ENCODE assay signal across 16 mouse cellular contexts in genomic region chr10:94622281-94622680, GRCm38 (mm10).
A peak's percentile ranks its signal among the peaks of the same experiment; 100 is the strongest.
DNase-seq lines count a peak whose midpoint lies in the region; ATAC-seq lines count a peak whose summit lies in the region.
"Had no signal": no experiment of that assay in that cellular context is flagged by ENCODE, and none has a peak within 500 bp of the region (broad histone marks: within the 10 kb centered on the region; RNA-seq: fewer than 3 reads in every experiment).

No protein-coding gene starts in this region.

- H3K4me2 ChIP-seq in forebrain, embryonic 11.5 days (ENCODE audit: low read depth, low read length, severe bottlenecking): peak overlapping the region; percentile 40; the same call in 1 of the 2 replicates
- peak overlapping the region; percentile 46 for H3K4me2 ChIP-seq in hindbrain, embryonic 12.5 days (replicated peaks)
- peak overlapping the region; percentile 47 for H3K4me2 ChIP-seq in midbrain, embryonic 13.5 days (replicated peaks)
- H3K4me2 ChIP-seq: intestine, embryonic 15.5 days; liver, embryonic 12.5 days had no signal

- DNase-seq in forebrain, embryonic 10.5 days (ENCODE audit: extremely low spot score, low spot score): no peak
- no peak for DNase-seq in forebrain, embryonic 11.5 days (ENCODE audit: low spot score)
- DNase-seq in thymus, postnatal 4 days: no peak
- no peak for DNase-seq in cerebellum, postnatal 14 days
- DNase-seq: adrenal gland, adult 2 months; cerebellum, adult 8-10 months; kidney, postnatal 10 days; right cerebral cortex, adult 18-20 months; thymus, postnatal 36 days had no signal

- H3K36me3 ChIP-seq in forebrain, embryonic 10.5 days (replicated peaks): no peaks in the 10 kb centered on the region
- no peaks in the 10 kb centered on the region for H3K36me3 ChIP-seq in forebrain, embryonic 11.5 days (ENCODE audit: control insufficient read depth, insufficient read depth, low read length)
- no peaks in the 10 kb centered on the region for H3K36me3 ChIP-seq in hindbrain, embryonic 12.5 days
- no peaks in the 10 kb centered on the region for H3K36me3 ChIP-seq in midbrain, embryonic 13.5 days
- H3K36me3 ChIP-seq: intestine, embryonic 15.5 days; liver, embryonic 12.5 days had no signal

- H3K4me1 ChIP-seq in forebrain, embryonic 10.5 days: peaks cover 37% of the 10 kb centered on the region
- peaks cover 14% of the 10 kb centered on the region for H3K4me1 ChIP-seq in forebrain, embryonic 11.5 days (replicated peaks; ENCODE audit: control insufficient read depth, insufficient read depth, low read length)
- peaks cover 35% of the 10 kb centered on the region for H3K4me1 ChIP-seq in hindbrain, embryonic 12.5 days
- H3K4me1 ChIP-seq in midbrain, embryonic 13.5 days (replicated peaks): peaks cover 46% of the 10 kb centered on the region
- H3K4me1 ChIP-seq: intestine, embryonic 15.5 days had no signal

- H3K9ac ChIP-seq in forebrain, embryonic 11.5 days (ENCODE audit: low read length): no peak overlapping the region
- no peak overlapping the region for H3K9ac ChIP-seq in hindbrain, embryonic 12.5 days
- no peak overlapping the region; the same call in 1 of the 2 replicates for H3K9ac ChIP-seq in midbrain, embryonic 13.5 days (replicated peaks)
- H3K9ac ChIP-seq: intestine, embryonic 15.5 days; liver, embryonic 12.5 days had no signal

- ATAC-seq in forebrain, embryonic 11.5 days (replicated peaks; ENCODE audit: low FRiP score): peak; percentile 4; the same call in 1 of the 2 replicates
- no peak; the same call in 1 of the 2 replicates for ATAC-seq in hindbrain, embryonic 12.5 days (ENCODE audit: low FRiP score)
- ATAC-seq in midbrain, embryonic 13.5 days: peak; percentile 15
- ATAC-seq in inflammation-experienced regulatory T-cells, adult 6 months: no peak
- ATAC-seq in erythroid progenitor cell, adult 5-6 weeks (replicated peaks; ENCODE audit: low FRiP score, poor library complexity, severe bottlenecking): no peak
- ATAC-seq: CD4-positive, CD25-positive, alpha-beta regulatory T cell, adult 4 months; intestine, embryonic 15.5 days; liver, embryonic 12.5 days had no signal

- H3K4me3 ChIP-seq in forebrain, embryonic 10.5 days: peak overlapping the region; percentile 29
- H3K4me3 ChIP-seq in forebrain, embryonic 11.5 days (ENCODE audit: low read depth, low read length): no peak overlapping the region
- no peak overlapping the region for H3K4me3 ChIP-seq in hindbrain, embryonic 12.5 days
- no peak overlapping the region for H3K4me3 ChIP-seq in midbrain, embryonic 13.5 days (replicated peaks)
- H3K4me3 ChIP-seq: intestine, embryonic 15.5 days; liver, embryonic 12.5 days had no signal

- H3K27me3 ChIP-seq in forebrain, embryonic 10.5 days (ENCODE audit: poor library complexity, severe bottlenecking): peaks cover 67% of the 10 kb centered on the region
- H3K27me3 ChIP-seq in forebrain, embryonic 11.5 days (ENCODE audit: control insufficient read depth, insufficient read depth, low read length): no peaks in the 10 kb centered on the region
- H3K27me3 ChIP-seq in hindbrain, embryonic 12.5 days: peaks cover 20% of the 10 kb centered on the region
- H3K27me3 ChIP-seq in midbrain, embryonic 13.5 days: peaks cover 5% of the 10 kb centered on the region; the same call in 1 of the 2 replicates

- no peaks in the 10 kb centered on the region for H3K9me3 ChIP-seq in forebrain, embryonic 10.5 days
- H3K9me3 ChIP-seq in forebrain, embryonic 11.5 days (ENCODE audit: control insufficient read depth, low read length): no peaks in the 10 kb centered on the region
- no peaks in the 10 kb centered on the region for H3K9me3 ChIP-seq in hindbrain, embryonic 12.5 days (replicated peaks)
- no peaks in the 10 kb centered on the region for H3K9me3 ChIP-seq in midbrain, embryonic 13.5 days
- H3K9me3 ChIP-seq: intestine, embryonic 15.5 days; liver, embryonic 12.5 days had no signal

- 39% methylated on average over 5 of the region's 5 CpGs for WGBS in forebrain, embryonic 10.5 days
- WGBS in forebrain, embryonic 11.5 days: 26% methylated on average over 5 of the region's 5 CpGs
- 19% methylated on average over 5 of the region's 5 CpGs for WGBS in hindbrain, embryonic 12.5 days
- 12% methylated on average over 5 of the region's 5 CpGs for WGBS in midbrain, embryonic 13.5 days

- peak overlapping the region; percentile 60; the same call in 1 of the 2 replicates for H3K27ac ChIP-seq in forebrain, embryonic 10.5 days
- H3K27ac ChIP-seq in forebrain, embryonic 11.5 days (ENCODE audit: low read depth, low read length): peak overlapping the region; percentile 51; the same call in 1 of the 2 replicates
- peak overlapping the region; percentile 86 for H3K27ac ChIP-seq in hindbrain, embryonic 12.5 days
- H3K27ac ChIP-seq in midbrain, embryonic 13.5 days: peak overlapping the region; percentile 92
- H3K27ac ChIP-seq: intestine, embryonic 15.5 days; liver, embryonic 12.5 days had no signal

Comparison
In these comparisons a context has a peak if more than half of its experiments do, and no peak if none do; other contexts are left out.
1. ATAC-seq: peak in forebrain, embryonic 11.5 days (single experiment) and midbrain, embryonic 13.5 days (single experiment); none in hindbrain, embryonic 12.5 days (single experiment), inflammation-experienced regulatory T-cells, adult 6 months (single experiment) and erythroid progenitor cell, adult 5-6 weeks (single experiment).
2. Peak in every context shown above with its lines, with median percentiles within 50 percentile points of each other: H3K27ac ChIP-seq and H3K4me2 ChIP-seq.